Mouse (Mus musculus) lung, postnatal 36 days (tissue): Measurements from ENCODE around the gene Sycp2.

Experiments
- DNase-seq: peaks from one replicate; pipeline ENCODE4 v3.0.0; 2022; ENCODE audit warnings: mixed read lengths

Sycp2 gene

DNA sequence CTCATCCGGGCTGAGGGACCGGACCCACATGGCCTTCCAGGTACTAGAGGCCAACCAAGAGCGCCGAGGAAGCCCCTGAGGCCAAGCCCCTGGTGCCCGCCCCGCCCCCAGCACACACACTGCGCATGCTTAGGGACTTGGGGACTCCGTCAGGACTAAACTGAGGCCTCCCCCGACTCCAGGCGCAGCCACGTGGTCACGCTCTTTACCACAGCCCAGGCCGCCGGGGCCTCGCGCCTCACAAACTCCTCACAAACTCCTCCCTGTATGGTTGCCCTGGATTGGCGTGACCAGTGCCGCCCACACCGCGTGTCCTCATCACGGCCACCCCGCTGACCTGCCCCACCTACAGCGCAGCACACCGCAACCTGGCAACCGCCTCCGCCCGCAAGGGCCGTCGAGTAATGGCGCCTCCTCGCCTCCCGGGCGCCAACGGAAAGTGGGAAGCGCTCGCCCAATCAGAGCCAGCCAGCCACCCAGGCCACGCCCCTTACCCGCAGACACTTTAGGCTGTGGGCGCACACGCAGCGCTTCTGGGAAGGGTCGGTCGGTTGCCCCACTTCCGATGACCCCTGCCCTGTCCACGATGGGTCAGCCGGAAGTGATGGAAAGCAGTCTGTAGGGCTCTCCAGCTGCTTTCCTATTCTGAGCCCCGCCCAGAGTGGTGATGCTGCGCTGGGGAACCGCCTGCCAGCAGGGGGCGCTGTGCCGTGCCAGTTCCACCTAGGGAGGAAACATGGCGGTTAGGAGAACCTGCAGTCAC is at the start of gene Sycp2:
Gene Sycp2, minus strand, starts transcription at position 633 of the 763 bp plus-strand sequence.
- no peak for DNase-seq

DNA sequence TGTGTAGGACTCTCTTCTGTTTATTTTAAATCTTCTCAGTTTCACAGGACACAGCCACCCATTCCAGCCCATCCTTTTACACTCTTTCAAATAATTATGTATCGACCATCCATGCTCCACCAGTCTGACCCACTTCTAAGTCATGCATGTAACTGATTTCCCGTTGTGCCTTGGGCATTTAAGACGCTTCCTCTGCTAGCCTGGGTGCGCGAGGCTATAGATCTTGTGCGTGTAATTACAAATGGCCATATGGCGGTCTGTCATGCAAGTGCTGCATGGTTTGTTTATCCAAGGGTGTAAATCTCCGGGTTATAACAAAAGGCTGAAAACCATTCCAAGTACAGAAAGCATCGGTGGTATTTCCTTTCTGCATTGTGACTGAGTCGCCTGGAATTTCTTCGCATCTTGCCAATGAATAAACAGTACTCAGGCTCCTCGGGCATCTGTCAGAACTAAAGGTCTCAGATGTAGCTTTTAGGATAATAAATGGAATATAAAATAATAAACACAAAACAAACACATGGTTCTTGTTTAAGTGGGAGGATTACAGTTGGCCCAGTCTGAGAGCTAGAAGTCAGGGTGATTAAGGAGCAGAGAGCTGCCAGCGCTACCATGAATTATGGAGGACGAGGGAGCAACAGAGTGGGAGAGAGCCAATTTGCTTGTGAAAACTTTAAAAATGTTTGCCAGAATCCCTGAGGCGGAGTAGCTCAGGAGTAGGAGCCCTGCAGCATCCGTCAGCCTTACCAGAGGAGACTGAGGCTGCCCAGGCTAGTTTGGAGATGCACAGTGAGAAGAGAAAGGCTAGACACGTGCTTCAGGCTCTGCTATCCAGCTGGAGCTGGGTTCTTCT is 47.4 kb upstream of the Sycp2 start:
- peak; percentile 58 for DNase-seq

DNA sequence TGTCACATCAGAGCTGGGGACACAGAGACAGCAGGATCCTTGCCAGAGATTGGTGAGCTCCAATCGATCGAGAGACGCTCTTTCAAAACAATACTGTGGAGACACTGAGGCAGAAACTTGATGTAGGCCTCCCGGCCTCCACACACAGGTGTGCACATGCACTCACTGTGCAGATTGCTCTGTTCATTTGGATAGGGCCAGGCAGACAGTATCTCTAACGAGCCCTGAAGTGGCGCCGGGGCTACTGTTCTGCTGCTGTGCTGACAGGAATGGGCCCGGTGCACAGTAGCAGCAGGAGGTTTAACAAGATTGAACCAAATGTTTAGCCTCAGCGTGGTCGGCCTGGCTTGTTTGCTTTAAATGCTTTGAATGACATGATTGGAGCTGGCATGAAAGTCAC is 43.5 kb upstream of the Sycp2 start:
- DNase-seq: no peak

DNA sequence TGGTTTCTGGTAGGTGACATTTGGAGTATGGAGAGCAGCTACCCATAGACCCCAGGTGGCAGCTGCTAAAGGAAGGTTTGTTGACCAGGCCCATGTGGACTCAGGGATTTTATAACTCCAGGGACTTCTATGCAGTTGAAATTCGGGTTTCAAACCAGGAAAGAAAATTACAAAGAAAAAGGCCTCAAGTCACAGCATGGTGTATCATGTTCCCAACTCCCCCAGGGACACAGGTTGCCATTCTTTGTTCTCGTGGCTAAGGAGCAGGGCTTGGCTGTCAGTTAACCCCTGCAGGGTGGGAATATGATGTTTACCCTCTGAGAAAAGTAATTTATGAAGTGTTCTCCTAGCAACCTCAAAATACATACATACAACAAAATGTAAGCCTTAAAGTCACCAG is 42.8 kb upstream of the Sycp2 start:
- no peak for DNase-seq

DNA sequence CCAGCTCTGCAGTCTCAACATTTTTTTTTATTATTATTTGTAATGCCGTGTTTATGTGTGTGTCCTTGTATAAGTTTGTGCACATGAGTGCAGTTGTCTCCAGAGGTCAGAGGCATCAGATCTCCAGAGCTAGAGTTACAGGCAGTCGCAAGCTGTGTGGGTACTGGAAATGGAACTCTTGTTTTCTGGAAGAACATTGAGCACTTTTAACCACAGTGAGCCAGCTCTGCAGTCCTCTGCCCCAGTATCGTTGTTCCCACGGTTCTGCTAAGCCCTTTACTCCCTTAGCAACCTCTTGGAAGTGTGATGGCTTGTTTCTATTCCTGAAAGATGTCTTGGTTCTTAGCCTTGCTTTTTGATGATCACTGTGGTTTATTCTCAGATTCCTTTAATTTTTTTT is 41.9 kb upstream of the Sycp2 start:
- DNase-seq: no peak

DNA sequence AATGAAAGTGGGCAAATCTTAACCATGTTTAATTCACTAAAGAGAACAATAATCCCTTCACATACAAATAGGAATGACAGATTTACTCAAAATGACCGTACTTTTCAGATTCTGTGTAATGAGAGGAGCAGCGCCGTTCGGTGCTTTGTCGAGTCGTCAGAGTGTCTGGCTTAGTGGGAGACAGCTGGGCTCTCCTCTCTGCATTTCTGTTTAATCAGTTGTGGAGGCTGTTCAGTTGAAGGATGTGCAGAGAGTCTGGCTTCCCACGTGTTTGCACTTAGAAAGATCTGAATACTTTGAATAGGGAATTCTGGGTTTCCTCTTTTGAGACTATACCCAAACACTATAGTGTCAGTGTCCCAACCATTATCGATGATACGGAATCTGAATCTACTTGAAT is 29.8 kb upstream of the Sycp2 start:
- DNase-seq: no peak

DNA sequence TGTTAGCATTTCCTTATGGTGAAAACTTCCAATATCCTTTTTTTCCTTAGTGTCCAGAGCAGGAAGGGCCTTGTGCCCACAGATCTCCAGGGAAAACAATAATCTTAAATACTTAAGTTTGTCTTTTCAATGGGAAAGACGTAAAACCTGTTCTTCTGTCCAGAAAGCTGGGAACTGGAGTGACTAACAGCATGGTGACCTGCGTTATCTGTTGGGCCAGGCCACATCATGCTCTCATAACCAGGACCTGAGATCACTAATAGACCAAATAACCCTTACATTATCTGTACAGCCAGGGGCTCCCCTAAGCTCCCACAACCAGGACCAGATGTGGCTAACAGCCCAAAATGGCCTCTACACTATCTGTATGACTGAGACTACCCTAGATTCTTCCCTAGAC is 26.4 kb upstream of the Sycp2 start:
- DNase-seq: no peak

DNA sequence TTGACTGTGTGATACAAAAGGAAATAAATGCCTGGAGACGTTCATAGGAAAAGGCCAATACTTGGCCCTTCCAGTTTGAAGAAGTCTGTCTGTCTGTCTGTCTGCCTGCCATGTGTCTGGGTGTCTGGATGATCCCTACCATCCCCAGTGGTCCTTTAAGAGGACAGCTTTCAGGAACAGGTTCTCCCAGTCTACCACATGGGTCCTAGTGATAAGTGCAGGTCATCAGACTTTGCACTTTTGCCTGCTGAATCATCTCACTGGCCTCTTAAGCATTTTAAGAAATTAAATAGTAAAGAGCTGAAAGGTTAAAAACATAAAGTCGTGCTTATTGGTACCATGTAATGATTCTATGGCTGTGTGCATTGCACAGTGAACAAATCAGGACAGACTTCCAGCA is 26.0 kb upstream of the Sycp2 start:
- no peak for DNase-seq

DNA sequence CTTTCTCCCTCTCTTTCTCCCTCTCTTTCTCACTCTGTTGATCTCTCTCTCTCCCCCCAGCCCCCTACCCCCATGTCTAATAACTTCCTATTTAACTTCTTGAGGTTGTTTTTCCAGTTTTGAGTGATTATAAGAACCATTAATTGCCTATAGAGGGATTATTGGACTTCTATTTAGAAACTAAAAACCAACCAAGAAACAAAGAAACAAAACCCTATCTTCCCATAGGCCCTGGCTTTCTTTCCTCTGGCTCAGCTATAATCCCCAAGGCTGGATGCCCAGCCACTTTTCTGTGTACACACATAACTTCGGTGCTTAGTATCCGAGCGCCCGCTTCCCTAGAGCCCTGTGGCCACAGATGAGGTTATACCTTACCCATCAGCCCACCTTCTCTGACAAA is 22.7 kb upstream of the Sycp2 start, which contains the start of gene Cdh26:
Gene Cdh26, plus strand, starts transcription at position 301 of the 400 bp plus-strand sequence.
- DNase-seq: no peak

DNA sequence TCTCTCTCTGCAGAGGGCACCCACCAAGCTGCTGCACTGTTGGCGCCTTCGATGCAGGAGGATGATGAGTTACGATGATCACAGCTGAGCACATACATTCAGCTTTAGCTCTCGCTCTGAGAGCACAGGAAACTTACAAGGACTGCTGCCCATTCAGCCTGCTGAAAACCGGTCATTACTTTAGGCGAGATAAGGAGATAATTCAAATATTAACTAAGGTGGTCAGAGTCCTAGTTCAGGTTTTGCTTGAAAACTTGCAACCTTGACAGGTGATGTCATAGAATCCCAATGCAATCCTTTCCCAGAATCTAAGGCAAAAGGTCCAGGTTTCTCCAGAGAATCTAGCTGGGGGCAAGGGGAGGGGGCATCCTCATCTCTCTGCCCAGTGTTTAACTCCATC is 21.9 kb upstream of the Sycp2 start:
- DNase-seq: no peak

DNA sequence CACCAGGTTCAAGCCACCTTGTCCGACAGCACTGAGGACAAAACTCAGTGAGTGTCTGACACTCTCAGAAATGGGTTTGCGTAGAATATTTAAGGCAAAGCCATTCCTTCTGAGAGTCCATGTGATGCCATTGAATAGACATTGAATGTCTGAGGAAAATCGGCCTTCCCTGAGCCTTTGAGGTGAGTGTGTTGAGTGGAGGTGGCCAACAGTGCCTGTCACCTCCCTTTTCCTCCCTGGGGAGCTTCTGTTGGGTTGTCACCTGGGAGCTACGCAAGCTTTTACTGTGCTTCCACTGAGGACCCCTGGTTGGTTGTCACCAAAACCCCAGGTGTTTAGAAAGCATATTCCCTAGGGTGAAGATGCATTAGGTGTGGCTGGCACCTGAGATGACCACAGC is 21.2 kb upstream of the Sycp2 start:
- no peak for DNase-seq

DNA sequence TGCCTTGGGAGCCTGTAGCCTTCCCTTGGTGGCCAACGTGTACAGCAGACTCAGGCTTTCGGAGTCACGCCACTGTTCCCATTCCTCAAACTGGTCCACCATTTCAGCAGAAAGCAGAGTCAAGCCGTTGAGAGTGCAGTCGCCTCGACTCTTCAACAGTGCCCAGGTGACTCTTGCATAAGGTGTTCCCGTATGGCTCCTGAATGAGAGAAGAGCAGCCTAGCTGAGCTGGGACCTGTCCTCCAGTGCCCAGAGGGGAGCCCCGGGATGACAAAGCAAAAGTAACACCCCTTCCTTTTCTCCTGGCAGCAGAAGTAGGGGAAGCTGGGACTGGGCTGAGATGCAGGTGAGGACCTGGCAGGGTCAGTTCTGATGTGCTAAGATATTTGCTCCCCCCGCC is 20.7 kb upstream of the Sycp2 start:
- no peak for DNase-seq

DNA sequence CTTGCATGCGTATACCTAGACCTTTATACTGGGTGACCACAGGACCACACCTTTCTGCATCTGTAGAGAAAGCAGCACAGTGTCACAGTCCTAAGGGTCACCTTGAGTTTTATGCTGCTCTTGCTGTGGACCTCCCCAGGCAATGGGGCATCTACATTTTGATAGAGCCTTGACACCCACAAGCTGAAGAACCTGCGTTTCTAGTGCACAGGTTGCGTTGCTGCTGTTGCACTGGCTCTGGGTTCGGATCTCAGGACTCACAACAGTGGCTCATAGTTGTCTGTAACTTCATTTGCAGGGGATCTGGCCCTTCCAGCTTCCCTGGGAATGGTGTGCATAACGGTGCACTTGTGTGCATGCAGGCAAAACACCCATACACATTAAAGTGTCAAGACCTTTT is 19.7 kb upstream of the Sycp2 start:
- no peak for DNase-seq

DNA sequence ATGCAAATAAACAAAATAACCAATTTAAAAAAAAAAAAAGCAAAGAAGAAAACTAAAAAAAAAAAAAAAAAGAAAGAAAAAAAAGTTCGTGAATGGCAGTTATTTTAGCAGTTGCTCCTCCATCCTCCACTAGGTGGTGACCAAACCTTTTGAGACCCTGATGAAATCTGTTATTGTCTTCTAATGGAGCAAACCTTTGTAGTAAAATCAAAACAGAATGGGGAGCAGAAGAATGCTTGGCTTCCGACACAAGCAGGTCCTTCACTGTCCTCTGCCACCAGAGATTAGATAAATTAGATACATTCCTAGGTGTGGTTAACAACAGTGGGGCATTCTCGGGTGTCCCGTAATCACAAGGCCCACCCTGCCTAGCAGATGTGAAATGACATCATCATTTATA is 18.7 kb upstream of the Sycp2 start:
- peak; percentile 61 for DNase-seq

DNA sequence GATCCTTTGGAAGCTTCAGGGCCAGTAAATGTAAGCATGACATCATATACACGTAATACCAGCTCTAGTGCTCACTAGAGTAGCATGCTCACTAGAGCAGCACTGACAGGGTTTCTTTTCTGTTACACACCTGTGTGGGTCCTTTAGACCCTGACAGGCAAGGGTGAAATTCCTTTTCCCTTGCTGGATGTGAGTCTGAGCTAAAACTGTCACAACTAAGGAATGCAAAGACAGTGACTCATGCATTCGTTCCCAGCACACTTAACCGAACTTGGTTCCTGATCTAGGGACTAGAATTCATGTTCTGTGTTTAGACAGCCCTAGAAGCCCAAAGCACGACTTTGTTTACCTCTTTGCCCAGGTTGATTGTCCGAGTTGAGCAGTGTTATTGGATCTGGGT is 15.7 kb upstream of the Sycp2 start:
- no peak for DNase-seq

DNA sequence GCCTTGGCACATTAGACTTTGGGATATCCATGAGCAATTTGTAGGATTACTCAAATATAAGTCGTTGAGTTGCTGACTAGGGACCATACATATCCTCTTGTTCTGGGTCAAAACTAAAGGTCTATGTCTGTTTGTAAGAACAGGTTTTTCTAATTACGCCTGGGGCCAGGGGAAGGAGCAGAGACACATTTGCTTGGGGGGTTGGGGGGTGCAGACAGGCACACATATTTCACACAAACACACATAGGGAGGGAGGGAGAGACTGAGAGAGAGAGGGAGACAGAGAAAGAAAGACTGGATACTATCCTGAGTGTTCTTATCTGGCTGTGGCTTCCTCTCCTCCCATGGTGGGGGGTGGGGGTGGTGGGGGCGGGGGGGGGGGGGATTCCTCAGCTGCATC is 14.7 kb upstream of the Sycp2 start:
- no peak for DNase-seq

DNA sequence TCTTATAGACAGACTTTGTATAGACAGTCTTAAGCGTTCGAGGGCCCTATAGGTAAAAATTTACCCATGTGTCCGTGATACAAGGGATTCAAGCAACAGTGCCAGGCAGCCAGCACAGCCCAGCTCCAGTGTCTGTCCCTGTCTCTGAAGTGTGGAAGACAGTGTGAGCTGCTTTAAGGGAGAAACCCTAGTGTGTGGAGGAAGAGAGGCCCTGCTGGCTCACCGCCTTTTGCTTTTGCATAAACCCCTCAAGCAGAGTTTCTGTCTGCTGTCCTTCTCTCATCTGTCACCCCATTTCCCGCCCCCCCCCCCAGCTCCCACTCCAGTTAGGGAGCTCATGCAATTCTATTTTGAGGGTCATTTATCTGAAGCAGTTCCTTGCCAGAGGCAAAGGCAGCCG is 14.1 kb upstream of the Sycp2 start:
- no peak for DNase-seq

DNA sequence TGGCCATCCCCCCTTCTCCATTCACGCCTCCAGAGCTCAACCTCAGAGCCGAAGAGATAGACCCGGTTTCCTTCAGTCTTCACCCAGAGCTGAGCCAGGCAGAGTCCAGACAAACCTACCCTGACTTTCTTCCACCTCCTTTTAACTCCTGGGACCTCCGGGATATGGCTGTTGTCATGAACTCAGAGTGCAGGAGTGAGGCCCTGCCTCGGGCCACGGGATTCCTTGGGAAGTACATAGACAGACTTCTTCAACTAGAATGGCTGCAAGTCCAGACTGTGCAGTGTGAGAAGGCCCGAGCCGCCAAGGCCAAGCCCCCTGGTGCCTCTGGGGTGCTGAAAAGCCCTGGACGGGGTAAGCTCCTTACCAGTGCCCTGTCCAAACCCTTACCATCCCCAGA is 13.1 kb upstream of the Sycp2 start:
- no peak for DNase-seq

DNA sequence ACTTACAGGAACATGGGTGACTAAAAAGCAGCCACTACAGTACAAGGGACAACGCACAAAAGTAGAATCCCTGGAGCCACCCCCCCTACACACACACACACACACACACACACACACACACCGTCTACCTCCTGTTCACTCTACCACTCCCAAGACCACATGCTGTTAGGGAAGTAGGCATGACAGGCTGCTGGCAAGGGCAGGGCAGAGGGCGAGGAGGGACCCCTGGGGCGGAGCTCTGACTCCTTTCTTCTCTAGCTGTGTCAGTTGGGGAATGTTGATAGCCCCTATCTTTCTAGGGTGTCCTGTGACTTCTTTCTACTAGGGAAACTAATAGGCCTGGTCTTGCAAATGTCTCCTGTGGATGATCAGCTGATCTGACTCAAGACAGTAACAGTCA is 9.5 kb upstream of the Sycp2 start:
- no peak for DNase-seq

DNA sequence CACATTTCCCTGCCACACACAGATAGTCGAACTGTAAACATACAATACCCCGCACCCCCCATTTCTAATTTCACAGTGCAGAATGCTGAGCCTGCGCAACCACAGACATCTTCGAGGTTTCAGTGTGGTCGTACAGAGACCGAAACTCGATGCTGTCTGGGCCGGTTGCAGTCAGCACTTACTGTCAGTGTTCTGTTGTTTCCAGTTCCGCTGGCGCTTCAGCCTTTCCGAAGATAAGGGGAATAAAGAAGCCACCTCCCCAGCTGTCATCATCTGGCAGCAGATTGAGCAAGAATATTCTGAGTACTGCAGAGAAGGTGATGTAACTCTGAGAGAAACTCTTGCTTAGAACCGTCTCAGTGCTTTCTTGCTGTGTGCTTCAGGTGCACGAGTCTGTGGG is 8.9 kb upstream of the Sycp2 start:
- peak; percentile 68 for DNase-seq

DNA sequence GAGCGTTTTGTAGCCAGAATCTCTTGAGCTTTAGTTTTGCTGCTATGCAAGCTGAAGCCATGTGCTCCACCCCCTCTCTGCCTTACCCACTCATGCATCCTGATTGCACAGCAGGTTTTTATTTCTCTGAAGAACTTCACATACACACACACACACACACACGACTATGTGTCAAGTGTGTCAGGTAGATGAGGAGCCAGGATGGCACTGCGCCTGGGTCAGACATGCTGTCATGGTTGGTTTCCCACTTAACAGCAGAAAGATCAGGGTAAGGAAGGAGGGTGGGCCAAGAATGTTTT is 7.6 kb upstream of the Sycp2 start:
- no peak for DNase-seq

DNA sequence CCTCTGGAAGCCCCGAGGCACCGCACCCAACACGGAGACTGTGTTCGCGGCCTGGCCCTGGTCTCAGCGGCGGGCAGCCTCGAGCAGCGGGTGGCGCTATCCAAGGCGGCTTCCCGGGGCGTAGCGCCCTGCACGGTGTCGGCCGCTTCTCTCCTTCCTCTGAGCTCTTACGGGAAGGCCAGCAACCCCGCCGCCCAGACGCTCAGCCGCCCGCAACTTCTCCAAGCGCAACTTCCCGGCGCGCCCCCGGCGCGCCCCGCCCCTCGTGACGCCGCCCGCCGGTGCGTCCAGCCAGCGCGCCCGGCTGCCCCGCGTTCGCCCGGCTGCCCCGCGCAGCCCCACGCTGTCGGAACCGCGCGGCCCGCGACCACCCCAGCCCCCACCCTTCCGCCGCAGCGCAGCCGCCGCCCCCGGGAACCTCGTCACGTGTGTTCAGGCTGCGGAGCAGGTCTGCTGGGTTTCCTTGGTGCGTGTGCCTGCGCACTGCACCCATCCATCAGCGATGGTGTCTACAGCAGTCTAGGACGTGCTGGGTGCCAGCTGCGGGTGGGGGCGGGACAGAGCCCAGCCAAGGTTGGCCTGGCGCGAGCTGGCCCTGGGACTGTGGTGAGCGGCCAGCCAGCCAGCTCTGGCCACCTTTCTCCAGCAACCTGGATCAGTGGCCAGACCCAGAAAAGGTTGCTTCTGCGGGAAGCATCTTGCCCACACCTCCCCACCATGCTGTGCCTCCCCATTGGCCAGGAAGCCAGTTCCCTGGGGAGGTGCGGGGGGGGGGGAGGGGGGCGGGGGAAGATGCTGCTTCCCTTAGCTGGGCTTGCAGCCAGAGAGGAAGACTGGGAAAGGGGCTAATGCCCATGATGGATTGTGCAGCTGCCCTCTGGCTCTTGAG is 7.0 kb upstream of the Sycp2 start, which contains the start of the genes Ppp1r3d and Fam217b:
Gene Ppp1r3d, minus strand, starts transcription at position 212 of the 889 bp plus-strand sequence.
Gene Fam217b, plus strand, starts transcription at position 264 of the 889 bp plus-strand sequence.
- peak; percentile 63 for DNase-seq
